Mouse (Mus musculus) embryo, embryonic 10.5 days (tissue): ENCODE measurements around the gene Cyb561a3.
"Not testable (repeated sequence)": the region's sequence is repeated elsewhere in the genome, so short reads cannot be mapped to it uniquely, and the experiment has no call there.

ENCODE experiments used
- DNase-seq: peaks from one replicate; pipeline ENCODE4 v3.0.0-alpha.2; 2015; ENCODE audit warnings: low spot score

Cyb561a3 gene

DNA sequence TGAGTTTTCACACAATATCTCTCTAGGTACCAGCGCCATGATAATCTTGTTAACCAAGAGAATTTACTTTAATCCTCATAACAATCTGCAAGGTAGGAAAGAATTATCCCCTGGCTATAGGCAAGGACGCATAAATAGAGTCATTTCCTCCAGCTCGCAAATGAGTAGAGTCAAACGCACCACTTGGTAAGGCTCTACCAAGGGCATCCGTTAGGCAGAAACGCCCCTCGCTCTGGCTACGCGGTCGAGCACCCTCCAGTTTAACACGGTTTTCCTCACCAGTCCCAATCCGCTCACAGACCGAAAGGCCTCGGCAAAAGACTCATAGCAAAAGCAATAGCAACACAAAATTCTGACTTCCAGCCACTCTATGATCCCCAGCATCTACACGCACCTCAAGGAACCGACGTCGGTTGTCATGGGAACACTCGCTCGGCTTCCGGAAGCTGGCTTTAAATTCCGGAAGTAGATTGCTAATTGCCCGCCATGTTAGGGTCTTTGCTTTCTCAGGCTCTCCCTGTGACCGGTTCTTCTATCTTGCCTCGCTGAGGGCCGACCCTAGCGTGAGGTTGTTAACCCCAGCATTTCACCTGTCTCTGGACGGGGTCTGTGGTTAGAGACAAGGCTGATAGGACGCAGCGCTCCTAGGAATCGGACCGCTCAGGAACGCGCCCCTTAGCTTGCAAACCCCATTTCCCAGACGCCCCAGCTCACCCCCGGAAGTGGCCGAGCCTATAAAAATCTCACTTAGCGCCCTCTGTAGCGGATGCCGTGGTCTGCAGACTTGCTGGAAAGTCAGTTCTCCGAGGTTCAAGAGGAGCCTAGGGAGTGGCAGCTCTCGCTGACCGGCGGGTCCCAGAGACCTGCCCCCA is at the start of gene Cyb561a3, which contains the start of gene Tmem138:
TSS of gene Cyb561a3 (plus strand) at position 483 of the 872 bp plus-strand sequence.
TSS of gene Tmem138 (minus strand) at position 673 of the 872 bp plus-strand sequence.
- peak; percentile 97 for DNase-seq

GRCm38 (mm10) chr19:10530082-10530481 is 46.9 kb upstream of the Cyb561a3 start:
- DNase-seq = peak; percentile 11

GRCm38 (mm10) chr19:10539454-10539853 is 37.5 kb upstream of the Cyb561a3 start:
- no peak for DNase-seq

- DNase-seq = peak; percentile 90
Observed at GRCm38 (mm10) chr19:10555624-10556510, 21.1 kb upstream of the Cyb561a3 start, which contains the start of gene Tmem216. Gene Tmem216, minus strand, starts transcription at chr19:10556238.

GRCm38 (mm10) chr19:10557001-10557400 is 20.0 kb upstream of the Cyb561a3 start:
- DNase-seq = no peak

- DNase-seq = no peak
Observed at GRCm38 (mm10) chr19:10557430-10557829, 19.5 kb upstream of the Cyb561a3 start.

GRCm38 (mm10) chr19:10557837-10558375 is 19.1 kb upstream of the Cyb561a3 start:
- DNase-seq = not testable (repeated sequence)

DNA sequence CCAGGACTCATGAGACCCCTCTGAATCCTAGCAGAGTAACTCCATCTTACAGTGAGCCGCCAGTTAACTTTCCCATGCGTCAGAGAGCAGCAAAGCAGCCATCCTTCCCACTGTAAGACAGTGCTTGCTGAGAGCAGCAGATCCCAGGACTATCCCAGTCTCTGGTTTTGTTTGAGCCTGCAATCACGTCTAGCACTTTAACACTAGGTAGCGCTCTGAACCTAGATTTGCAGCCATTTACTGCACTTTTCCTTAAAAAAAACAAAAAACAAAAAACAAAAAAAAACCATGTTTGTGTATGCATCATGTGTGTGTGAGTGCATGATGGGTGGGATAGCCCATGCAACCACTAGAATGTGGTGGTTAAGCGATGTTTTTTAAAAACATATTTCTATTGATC is 16.9 kb upstream of the Cyb561a3 start:
- DNase-seq = peak; percentile 39

- DNase-seq = peak; percentile 42
Observed at GRCm38 (mm10) chr19:10561558-10562314, 15.2 kb upstream of the Cyb561a3 start.

- DNase-seq = no peak
Observed at GRCm38 (mm10) chr19:10562351-10562750, 14.6 kb upstream of the Cyb561a3 start.

GRCm38 (mm10) chr19:10564278-10564677 is 12.7 kb upstream of the Cyb561a3 start:
- no peak for DNase-seq

DNA sequence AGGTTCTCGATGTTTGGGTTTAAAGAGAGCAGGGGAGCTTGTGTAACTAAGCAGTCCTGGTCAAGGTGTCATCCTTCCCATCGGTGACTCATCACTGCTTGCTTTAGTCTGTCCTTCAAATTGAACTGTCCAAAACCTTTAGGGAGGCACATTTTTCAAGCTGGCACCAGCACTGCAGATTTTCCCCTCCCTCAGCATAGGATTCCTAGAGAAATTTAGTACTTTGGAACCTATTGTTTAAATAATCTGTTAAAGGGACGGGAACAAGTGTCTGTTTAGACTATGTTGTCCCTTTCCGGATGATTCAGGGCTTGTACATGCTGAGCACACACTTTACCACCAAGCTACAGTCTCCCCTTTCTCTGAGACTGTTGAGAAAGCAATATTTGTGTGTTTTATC is 11.8 kb upstream of the Cyb561a3 start:
- DNase-seq = no peak

DNA sequence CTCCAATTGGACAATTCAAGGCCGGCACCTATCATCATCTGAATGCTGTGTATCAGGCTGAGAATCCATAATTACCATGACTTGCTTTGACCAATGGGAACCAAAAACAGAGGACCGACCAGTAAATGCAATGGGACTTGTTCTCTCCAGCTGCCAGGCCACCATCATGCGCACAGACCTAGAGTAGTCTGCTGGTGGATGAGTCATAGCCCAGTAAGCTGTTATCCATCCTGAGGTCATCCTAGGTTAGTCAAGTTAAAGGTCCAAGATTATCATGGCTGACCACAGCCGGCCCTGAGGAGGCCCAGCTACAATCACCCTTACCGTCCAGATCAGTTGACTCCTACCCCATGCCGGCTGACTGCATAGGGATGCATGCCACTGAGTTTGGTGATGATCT is 7.3 kb upstream of the Cyb561a3 start:
- DNase-seq = no peak

- DNase-seq = no peak
Observed at GRCm38 (mm10) chr19:10580102-10580501, 3.1 kb downstream of the Cyb561a3 start.

DNA sequence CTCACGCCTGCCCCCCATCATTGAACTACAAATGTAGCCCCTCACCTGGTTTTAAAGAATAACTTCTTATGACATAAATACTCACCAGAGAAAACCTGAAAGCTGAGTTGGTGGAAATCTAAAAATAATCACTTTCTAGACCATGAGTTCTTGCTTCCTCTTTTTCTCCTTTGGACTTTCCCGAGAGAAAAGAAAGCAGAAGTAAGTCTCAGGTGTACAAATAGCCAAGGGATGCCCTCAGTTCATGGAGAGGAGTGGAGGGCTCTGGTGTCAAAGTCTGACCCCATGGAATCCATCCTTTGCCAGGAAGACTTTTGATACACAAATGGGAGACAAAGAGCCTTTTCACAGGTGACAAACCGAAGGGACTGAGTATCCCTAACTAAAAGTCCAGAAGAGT is 3.8 kb downstream of the Cyb561a3 start:
- DNase-seq = no peak

DNA sequence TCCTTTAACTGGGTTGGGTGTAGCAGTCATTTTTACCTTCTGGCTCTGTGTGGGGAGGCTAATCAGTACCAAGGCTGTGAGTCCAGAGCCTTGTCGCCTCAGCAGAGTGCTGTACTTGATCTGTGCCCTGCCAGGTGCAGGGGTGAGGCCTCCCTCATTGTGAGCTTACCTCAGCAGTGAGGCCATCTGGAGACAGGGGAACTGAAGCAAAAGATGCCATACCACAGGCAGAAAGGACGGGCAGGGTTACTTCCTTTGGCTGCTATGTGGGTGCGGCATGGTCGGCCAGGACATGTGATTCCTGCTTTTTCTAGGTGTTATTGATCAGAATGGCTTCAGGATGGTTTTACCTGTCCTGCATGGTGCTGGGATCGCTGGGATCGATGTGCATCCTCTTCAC is 5.0 kb downstream of the Cyb561a3 start:
- DNase-seq = no peak

- DNase-seq = no peak
Observed at GRCm38 (mm10) chr19:10583550-10584146, 6.7 kb downstream of the Cyb561a3 start.

DNA sequence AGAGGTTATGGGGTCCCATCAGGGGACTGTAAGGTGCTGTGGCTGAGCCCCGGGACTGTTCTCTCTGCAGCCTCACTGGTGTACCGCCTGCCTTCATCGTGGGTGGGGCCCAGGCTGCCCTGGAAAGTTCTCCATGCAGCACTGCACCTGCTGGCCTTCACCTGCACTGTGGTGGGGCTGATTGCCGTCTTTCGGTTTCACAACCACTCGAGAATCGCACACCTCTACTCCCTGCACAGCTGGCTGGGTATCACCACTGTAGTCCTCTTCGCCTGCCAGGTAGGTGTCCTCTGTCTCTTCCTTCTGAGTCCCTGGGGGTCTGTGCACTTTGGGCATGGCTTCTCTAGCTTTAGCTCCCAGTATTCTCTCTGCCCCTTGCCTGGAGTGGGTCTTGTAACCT is 8.1 kb downstream of the Cyb561a3 start:
- DNase-seq = no peak

DNA sequence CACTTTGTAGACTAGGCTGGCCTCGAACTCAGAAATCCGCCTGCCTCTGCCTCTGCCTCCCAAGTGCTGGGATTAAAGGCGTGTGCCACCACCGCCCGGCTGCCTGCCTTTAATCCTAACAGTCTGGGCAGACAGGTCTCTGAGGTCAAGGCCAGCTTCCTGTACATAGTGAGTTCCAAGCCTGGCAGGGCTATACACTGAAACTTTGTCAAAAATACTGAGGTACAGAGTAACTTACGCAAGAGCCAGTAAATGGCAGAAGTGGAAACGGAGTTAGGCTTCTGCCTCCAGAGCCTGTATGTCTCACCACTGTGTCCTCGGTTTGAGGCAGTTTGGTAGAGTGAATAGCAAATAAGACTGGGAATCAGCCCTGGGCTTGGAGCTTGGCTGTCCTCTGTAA is 10.3 kb downstream of the Cyb561a3 start:
- no peak for DNase-seq

DNA sequence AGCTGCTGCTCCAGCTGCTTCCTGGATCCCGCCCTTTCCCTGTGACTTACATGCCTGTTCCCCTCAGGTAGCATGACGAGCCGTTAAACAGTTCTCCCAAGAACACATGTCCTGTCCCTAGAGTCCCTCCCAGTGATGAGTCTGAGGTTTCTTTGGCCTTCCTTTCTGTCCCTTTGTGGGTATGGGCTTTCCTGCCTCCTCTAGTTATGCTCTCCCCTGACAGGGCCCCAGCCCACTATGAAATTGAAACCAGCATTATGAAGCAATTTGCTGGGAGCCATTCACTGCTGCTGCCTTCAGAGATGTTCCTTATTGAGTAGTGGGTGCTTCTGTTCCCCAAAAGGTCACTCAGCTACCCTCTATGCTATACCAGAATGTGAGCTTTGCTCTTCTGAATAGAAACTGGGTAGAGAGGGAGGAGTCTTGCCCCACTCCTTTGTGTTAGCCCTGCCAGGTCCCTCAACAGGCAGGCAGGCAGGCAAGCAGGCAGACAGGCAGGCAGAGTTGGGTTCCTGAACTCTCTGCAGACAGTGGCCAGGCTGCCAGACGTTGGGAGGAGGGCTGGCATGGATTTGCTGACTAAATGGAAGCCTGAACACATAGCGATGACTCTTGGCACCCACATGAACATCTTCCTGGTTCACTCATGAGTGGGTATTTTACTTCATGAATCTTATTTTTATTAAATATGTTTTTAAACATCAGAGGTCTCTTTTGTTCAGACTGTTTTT is 12.3 kb downstream of the Cyb561a3 start:
- DNase-seq = no peak
